1 mouse cellular context compared by ENCODE assay signal in genomic region chr19:47865353-47865947, GRCm38 (mm10).
A peak's percentile ranks its signal among the peaks of the same experiment; 100 is the strongest.
TF ChIP-seq lines count a peak whose summit lies in the region.

TSS of gene Gsto2 (plus strand) at chr19:47865534.

TF ChIP-seq in CH12.LX, 34 proteins besides CTCF, POLR2A, EP300 and RAD21 (continued from another document):
- no peak for TF ChIP-seq E2F4 (IDR thresholded peaks at IDR 0.05; ENCODE audit: insufficient replicate concordance, low read depth, low read length)
- TF ChIP-seq ZC3H11A (IDR thresholded peaks at IDR 0.05; ENCODE audit: low read depth, low read length) = no peak
- no peak for TF ChIP-seq MAFK (IDR thresholded peaks at IDR 0.05; ENCODE audit: insufficient replicate concordance, low read length)
- TF ChIP-seq ELF1 (IDR thresholded peaks at IDR 0.05; ENCODE audit: low read depth, low read length) = peak; percentile 91
- no peak for TF ChIP-seq MYC (IDR thresholded peaks at IDR 0.05; ENCODE audit: low read depth, low read length)
- no peak for TF ChIP-seq USF2 (conservative IDR thresholded peaks at IDR 0.05; ENCODE audit: low read depth, low read length)
- TF ChIP-seq MAX (IDR thresholded peaks at IDR 0.05; ENCODE audit: low read length) = peak; percentile 48
TF ChIP-seq in CH12.LX: peak in this region for 14.
